Mouse (Mus musculus) MN1 (cell line): ENCODE measurements around the gene Lactb.
"Not testable (repeated sequence)": the region's sequence is repeated elsewhere in the genome, so short reads cannot be mapped to it uniquely, and the experiment has no call there.

Experiments used
- DNase-seq: peaks from one replicate; pipeline ENCODE4 v3.0.0-alpha.2; 2016; ENCODE audit warnings: low spot score

Lactb gene

GRCm38 (mm10) chr9:66919981-66920380, 55.3 kb downstream of the Lactb start:
- DNase-seq: peak; percentile 50

GRCm38 (mm10) chr9:66919382-66919971, 55.8 kb downstream of the Lactb start, which contains the start of gene Rab8b:
TSS of gene Rab8b (minus strand) at chr9:66919687.
- DNase-seq: peak; percentile 96

GRCm38 (mm10) chr9:66918672-66919330, 56.5 kb downstream of the Lactb start:
- DNase-seq: no peak

DNA sequence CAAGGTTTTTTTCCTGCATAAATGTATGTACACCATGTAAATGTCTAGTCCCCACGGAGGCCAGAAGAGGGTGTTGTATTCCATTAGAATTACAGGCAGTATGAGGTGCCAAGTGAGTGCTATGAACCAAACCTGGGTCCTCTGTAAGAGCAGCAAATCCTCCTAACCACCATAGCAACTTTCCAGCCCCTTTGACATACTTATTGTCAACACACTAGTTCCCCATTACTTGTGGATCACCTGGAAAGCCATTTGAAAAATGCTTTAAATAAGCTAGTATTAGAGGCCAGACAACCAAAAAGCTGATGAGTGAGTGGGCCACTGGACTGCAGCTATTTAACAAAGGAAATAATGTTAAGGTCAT, 57.4 kb downstream of the Lactb start:
- no peak for DNase-seq

GRCm38 (mm10) chr9:66917216-66917891, 57.9 kb downstream of the Lactb start:
- DNase-seq: no peak

DNA sequence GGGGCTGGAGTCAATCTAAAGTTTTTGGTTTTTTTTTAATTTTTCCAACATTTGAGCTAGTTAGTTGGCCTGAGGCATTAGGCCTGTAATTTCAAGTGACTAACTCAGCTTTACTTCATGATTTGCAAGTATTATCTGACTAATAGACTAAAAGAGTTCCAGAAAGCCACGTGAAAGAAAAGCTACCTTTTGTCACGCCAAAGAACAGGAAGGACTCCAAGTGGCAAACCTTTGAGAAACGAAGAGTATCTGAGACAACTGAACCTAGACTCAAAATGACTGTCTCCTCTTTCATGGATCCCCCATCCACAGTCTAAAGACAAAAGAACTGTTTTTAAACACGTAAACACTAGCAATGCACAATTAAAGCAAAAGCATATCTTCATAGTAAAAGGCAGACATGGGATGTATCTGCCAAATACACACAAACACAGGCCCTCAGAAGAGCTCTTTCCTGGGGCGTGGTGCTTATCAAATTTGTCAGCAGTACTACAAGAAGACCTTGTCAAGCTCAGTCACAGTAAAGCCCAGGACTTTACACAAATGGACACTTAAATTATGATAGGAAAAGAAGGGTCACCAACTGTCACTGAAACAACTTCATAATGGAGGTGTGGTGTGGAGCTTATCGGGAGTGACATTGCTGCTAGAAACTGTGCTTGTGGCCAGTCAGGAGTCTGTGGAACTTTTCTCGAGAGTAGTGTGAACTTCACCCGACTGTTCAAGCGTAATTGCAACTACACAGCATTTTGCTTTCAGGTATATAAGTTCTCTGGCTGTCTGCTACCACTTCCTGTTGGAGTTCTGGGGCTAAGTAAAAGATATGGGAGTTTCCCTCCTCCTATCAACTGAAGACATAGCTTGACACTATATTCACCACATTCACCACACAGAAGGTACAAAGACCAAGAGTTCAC, 59.2 kb downstream of the Lactb start:
- DNase-seq: no peak

DNA sequence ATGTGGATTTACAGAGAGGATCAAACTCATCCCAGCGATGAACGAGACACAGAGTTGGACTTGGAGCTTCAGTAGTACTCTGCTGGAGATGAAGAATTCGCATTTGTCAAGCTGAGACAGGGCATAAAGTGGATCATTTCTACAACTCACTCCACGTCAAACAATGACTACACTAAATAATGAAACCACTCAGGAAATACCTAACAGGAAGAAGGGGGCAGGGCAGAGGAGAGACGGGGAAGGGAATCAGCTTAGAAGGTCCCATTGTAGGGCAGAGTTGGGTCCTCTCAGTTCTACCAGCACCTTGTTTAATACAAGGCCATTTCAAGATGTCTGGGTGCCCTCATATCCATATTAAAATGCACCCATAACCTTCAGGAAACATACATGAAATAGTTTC, 59.9 kb downstream of the Lactb start:
- DNase-seq: no peak

DNA sequence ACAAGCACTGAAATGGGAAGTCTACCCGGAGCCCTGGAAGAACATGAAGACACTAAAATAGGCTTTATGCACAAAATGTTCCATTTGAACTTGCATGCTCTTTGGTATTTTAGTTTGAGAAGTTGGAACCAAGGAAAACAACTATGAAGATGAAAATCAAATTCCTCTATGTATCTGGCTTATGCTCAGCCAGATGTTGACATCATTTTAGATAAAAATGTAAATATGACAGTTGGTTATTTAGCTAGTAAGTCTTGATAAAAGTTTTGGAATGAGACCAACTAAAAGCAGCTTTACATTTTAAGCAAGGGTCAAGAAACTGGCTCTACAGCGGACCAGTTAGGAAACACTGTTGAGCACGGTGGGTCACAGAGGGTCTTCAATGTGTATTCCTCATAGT, 60.7 kb downstream of the Lactb start:
- DNase-seq: no peak

DNA sequence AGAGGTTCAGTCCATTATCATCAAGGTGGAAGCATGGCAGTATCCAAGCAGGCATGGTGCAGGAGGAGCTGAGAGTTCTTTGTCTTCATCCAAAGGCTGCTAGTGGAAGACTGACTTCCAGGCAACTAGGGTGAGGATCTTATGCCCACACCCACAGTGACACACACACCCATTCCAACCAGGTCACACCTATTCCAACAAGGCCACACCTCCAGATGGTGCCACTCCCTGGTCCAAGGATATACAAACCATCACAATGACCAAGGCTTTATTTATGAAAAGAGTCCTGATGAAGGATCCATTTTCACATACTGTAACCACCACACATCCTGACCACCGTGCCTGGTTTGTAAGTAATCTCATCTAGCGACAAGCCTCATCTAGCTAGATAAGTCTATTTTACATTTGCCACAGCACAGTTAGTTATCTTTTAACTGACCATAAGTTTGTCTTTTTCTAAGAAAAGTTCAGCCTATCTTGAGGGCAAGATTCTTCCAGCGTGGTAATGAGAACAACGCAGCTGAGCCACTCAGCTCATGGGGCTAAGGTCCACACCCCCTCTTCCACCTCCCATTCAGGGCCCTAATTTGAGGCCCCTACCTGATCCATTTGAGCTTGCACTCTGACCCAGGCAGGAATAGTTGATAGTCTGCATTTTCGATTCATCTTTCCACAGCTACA, 61.9 kb downstream of the Lactb start:
- not testable (repeated sequence) for DNase-seq

GRCm38 (mm10) chr9:66912304-66912703, 63.0 kb downstream of the Lactb start:
- peak; percentile 10 for DNase-seq

GRCm38 (mm10) chr9:66910677-66911076, 64.6 kb downstream of the Lactb start:
- no peak for DNase-seq

- no peak for DNase-seq
These were observed 65.4 kb downstream of the Lactb start for GRCm38 (mm10) chr9:66909922-66910321.

DNA sequence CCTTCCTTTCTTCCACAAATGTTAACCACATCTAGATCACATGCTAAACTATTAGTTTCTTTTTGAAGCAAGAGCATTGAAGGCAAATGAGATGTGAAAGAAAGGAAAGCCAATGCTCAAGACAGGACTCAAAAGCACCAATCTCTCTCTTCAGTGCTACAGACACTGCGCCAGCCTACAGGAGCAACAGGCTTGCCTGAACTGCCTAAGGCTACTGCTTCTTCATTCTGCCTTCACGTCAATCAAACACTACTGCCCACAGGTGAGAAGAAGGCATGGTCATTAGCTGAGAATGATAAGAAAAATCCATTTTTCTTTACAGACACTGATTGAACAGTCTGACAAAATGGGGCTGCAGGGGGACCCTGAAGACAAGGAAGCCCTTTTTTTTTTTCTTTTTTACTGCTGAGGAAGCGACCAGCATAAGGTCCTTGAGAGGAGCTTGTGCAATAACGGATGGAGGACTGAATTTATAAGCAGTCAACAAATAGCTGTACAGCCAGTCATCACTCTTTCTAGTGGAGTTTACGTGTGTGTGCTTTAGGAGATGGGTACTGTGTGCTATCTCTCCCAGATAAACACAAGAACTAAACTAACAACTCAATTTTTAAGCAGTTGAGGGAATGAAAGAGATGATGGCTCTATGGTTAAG, 67.4 kb downstream of the Lactb start:
- DNase-seq: no peak

- DNase-seq: no peak
These were observed 68.2 kb downstream of the Lactb start for GRCm38 (mm10) chr9:66907126-66907525.

DNA sequence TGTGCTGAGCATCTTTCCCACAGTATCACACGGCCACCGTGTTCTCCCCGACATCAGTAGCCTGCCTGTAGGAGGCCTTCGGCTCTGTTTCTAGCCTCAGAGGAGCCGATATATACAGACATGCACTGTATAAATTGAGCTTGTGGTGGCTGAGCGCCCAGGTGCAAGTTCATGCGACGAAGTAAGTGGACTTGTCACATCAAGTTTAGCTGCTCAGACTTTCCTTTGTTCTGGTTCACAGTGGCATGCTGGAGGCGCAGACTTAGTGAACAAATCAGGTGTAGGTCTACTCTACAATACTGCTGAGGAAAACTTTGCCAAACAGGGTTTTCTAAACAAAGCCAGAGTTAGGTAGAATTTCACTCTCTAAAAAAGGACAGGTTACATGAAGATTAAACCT, 69.3 kb downstream of the Lactb start:
- no peak for DNase-seq
